Mouse (Mus musculus) MEL (cell line): Measurements from ENCODE around the gene Agbl5.

Experiments used
- CHD2 ChIP-seq: IDR thresholded peaks from 2 replicates; pipeline ENCODE4 v1.6.1; 2011; ENCODE audit warnings: low read length, improper control_type of control experiment
- CTCF ChIP-seq, 3 experiments: IDR thresholded peaks in 2 of 3; conservative IDR thresholded peaks in 1 of 3; 2 replicates each; pipeline ENCODE4 v1.5.1; 2011 to 2012; ENCODE audit warnings: low read length in 3 of 3, low read depth in 2 of 3, mild to moderate bottlenecking in 2 of 3, improper control_type of control experiment in 1 of 3, inconsistent platforms in 1 of 3, mixed read lengths in 1 of 3, moderate library complexity in 1 of 3; ENCODE audit not compliant: control insufficient read depth in 1 of 3, insufficient read depth in 1 of 3, poor library complexity in 1 of 3, severe bottlenecking in 1 of 3
- E2F4 ChIP-seq: IDR thresholded peaks from 2 replicates; pipeline ENCODE4 v1.6.1; 2011; ENCODE audit warnings: low read depth, low read length, improper control_type of control experiment, borderline replicate concordance
- ELF1 ChIP-seq: IDR thresholded peaks from 2 replicates; pipeline ENCODE4 v1.6.1; 2014; ENCODE audit warnings: low read depth, mild to moderate bottlenecking, inconsistent platforms, low read length, improper control_type of control experiment, moderate library complexity
- EP300 ChIP-seq, 2 experiments: IDR thresholded peaks; 2 replicates each; pipeline ENCODE4 v1.6.1; 2011; ENCODE audit warnings: improper control_type of control experiment in 2 of 2, low read length in 2 of 2, low read depth in 1 of 2, mild to moderate bottlenecking in 1 of 2
- MAX ChIP-seq: IDR thresholded peaks from 2 replicates; pipeline ENCODE4 v1.6.1; 2011; ENCODE audit warnings: low read length, improper control_type of control experiment
- MYC ChIP-seq: IDR thresholded peaks from 2 replicates; pipeline ENCODE4 v1.6.1; 2011; ENCODE audit warnings: low read depth, mild to moderate bottlenecking, low read length, improper control_type of control experiment, moderate library complexity
- POLR2A ChIP-seq, 2 experiments: IDR thresholded peaks; 2 replicates each; pipeline ENCODE4 v1.6.1; 2011 to 2012; ENCODE audit warnings: low read length in 2 of 2, mild to moderate bottlenecking in 2 of 2, control low read depth in 1 of 2, improper control_type of control experiment in 1 of 2, low read depth in 1 of 2, moderate library complexity in 1 of 2; ENCODE audit not compliant: control insufficient read depth in 1 of 2, insufficient read depth in 1 of 2, poor library complexity in 1 of 2
- POLR2AphosphoS2 ChIP-seq: IDR thresholded peaks from 2 replicates; pipeline ENCODE4 v1.6.1; 2011; ENCODE audit warnings: low read length, improper control_type of control experiment
- POLR2AphosphoS5 ChIP-seq: IDR thresholded peaks from 2 replicates; pipeline ENCODE4 v1.6.1; 2012; ENCODE audit warnings: low read depth, borderline replicate concordance, mild to moderate bottlenecking, inconsistent platforms, low read length, moderate library complexity, mixed read lengths
- RCOR1 ChIP-seq: IDR thresholded peaks from 2 replicates; pipeline ENCODE4 v1.6.1; 2012; ENCODE audit warnings: low read depth, mild to moderate bottlenecking, inconsistent platforms, low read length, improper control_type of control experiment
- TBP ChIP-seq: IDR thresholded peaks from 2 replicates; pipeline ENCODE4 v1.8.0; 2011; ENCODE audit warnings: low read depth, low read length, improper control_type of control experiment
- USF1 ChIP-seq: IDR thresholded peaks from 2 replicates; pipeline ENCODE4 v1.6.1; 2014; ENCODE audit warnings: low read depth, mild to moderate bottlenecking, inconsistent platforms, low read length, improper control_type of control experiment, moderate library complexity
- ZNF384 ChIP-seq: IDR thresholded peaks from 2 replicates; pipeline ENCODE4 v1.6.1; 2012; ENCODE audit warnings: low read depth, mild to moderate bottlenecking, inconsistent platforms, low read length, improper control_type of control experiment

DNA sequence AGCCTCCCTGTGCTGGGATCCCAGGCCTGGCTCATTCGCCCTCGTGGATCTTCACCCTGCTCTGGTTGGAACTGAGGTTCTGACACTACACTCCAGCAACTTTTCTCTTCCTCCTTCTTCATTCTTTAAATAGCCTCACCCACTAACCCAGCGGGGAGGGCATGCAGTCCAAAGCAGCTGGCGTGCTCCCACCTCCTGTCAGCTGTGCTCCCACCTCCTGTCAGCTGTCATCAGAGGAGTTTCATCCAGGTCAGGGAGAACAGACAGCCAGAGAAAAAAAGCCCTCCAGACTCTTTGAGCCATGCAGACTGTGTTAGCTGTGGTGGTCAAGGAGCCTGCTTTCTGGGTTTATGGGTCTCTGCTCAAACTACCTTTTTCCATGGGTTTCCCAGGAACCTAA lies 42.9 kb downstream of the Agbl5 start:
- TF ChIP-seq CTCF (IDR thresholded peaks at IDR 0.05 in 2 of 3, conservative IDR thresholded peaks at IDR 0.05 in 1 of 3; ENCODE audit: control insufficient read depth in 1 of 3, insufficient read depth in 1 of 3, low read depth in 2 of 3, low read length in 3 of 3, poor library complexity in 1 of 3, severe bottlenecking in 1 of 3) (no peak), TBP (no peak), POLR2AphosphoS5 (no peak), POLR2A (IDR thresholded peaks at IDR 0.05; ENCODE audit: control insufficient read depth in 1 of 2, insufficient read depth in 1 of 2, low read depth in 1 of 2, low read length in 2 of 2, poor library complexity in 1 of 2) (no peak), ZNF384 (no peak), E2F4 (no peak), ELF1 (no peak), MAX (no peak), CHD2 (no peak), EP300 (IDR thresholded peaks at IDR 0.05; ENCODE audit: low read depth in 1 of 2, low read length in 2 of 2) (no peak), POLR2AphosphoS2 (no peak), RCOR1 (no peak), MYC (no peak), USF1 (no peak)
